Mouse (Mus musculus) bone marrow, adult 2 months (tissue): Measurements from ENCODE around the gene Spata13.

Experiments
- CTCF ChIP-seq: fragments of 200-500 bp; IDR thresholded peaks from 2 replicates; pipeline ENCODE4 v1.5.1; 2011; ENCODE audit warnings: low read length, control low read depth; ENCODE audit not compliant: control insufficient read depth, insufficient read depth
- POLR2A ChIP-seq: fragments of 200-500 bp; IDR thresholded peaks from 2 replicates; pipeline ENCODE4 v1.6.1; 2011; ENCODE audit warnings: low read depth, mild to moderate bottlenecking, control low read depth, low read length, borderline replicate concordance; ENCODE audit not compliant: control insufficient read depth

DNA sequence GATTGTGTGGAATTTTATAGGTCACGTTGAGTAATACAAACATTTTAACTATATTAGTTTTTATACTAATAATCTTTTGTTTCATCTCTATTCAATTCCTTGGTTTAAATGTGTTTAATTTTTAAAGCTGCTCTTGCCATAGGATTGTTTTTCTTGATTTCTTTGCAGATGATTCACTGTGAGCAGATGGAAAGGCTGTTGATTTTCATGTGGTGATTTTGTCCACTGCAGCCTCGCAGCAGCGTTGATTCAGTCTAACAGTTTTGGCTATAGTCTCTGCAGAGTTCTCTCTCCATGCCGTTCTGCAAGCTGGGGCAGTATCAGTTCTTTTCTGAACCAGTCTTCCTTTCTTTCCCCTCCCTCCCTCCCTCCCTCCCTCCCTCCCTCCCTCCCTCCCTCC, 41.9 kb downstream of the Spata13 start:
- TF ChIP-seq CTCF, result no peak
- TF ChIP-seq POLR2A, result no peak
